Mouse (Mus musculus) adrenal gland, adult 2 months (tissue): ENCODE results near the gene Zp3. TPM values are rescaled to one million over a fixed set of nuclear protein-coding genes. Genes with fewer than 3 reads are reported as not detected.
A peak's percentile ranks its signal among the peaks of the same experiment; 100 is the strongest.

ENCODE experiments used
- DNase-seq: peaks from one replicate; pipeline ENCODE4 v3.0.0; 2021
- long read RNA-seq: library from polyadenylated mRNA; stranded (forward); transcript quantifications from one replicate; pipeline ENCODE4 v2.0.0, GENCODE M21; 2021
- polyA plus RNA-seq: library from polyadenylated mRNA; depleted of rRNA; stranded (reverse); fragments of >200 nt; gene quantifications from 2 replicates; pipeline ENCODE4 v1.2.3, GENCODE M21; 2012; rRNA removed
- total RNA-seq, 2 experiments: library from RNA; stranded (reverse); gene quantifications; 2 replicates each; pipeline ENCODE4 v1.2.3; 2021

The Zp3 gene
- total RNA-seq (not detected), polyA plus RNA-seq (not detected in 2 replicates)
- long read RNA-seq, result 0 reads

GRCm38 (mm10) chr5:135979904-135980303 is at the start of gene Zp3:
TSS of gene Zp3 (plus strand) at chr5:135980099.
- no peak for DNase-seq

- no peak for DNase-seq
Measured at GRCm38 (mm10) chr5:135931526-135931925, 48.4 kb upstream of the Zp3 start.

- peak; percentile 53 for DNase-seq
Measured at GRCm38 (mm10) chr5:135932359-135932758, 47.5 kb upstream of the Zp3 start.

- no peak for DNase-seq
Measured at GRCm38 (mm10) chr5:135933222-135933899, 46.5 kb upstream of the Zp3 start.

GRCm38 (mm10) chr5:135933900-135934441 is 45.9 kb upstream of the Zp3 start:
- DNase-seq, result peak; percentile 78

- DNase-seq, result peak; percentile 99
Measured at GRCm38 (mm10) chr5:135934481-135935175, 45.3 kb upstream of the Zp3 start, which contains the start of gene Ywhag. TSS of gene Ywhag (minus strand) at chr5:135934616.

GRCm38 (mm10) chr5:135935176-135935523 is 44.7 kb upstream of the Zp3 start:
- no peak for DNase-seq

GRCm38 (mm10) chr5:135935641-135936190 is 44.2 kb upstream of the Zp3 start:
- no peak for DNase-seq

- DNase-seq, result peak; percentile 79
Measured at GRCm38 (mm10) chr5:135940587-135940986, 39.3 kb upstream of the Zp3 start.

GRCm38 (mm10) chr5:135942710-135943109 is 37.2 kb upstream of the Zp3 start:
- no peak for DNase-seq

- DNase-seq, result peak; percentile 70
Measured at GRCm38 (mm10) chr5:135945916-135946408, 33.9 kb upstream of the Zp3 start.

GRCm38 (mm10) chr5:135946621-135947020 is 33.3 kb upstream of the Zp3 start:
- no peak for DNase-seq

GRCm38 (mm10) chr5:135950710-135951412 is 29.0 kb upstream of the Zp3 start:
- DNase-seq, result peak; percentile 70

- DNase-seq, result no peak
Measured at GRCm38 (mm10) chr5:135951660-135952059, 28.2 kb upstream of the Zp3 start.

GRCm38 (mm10) chr5:135952830-135953229 is 27.1 kb upstream of the Zp3 start:
- DNase-seq, result no peak

- no peak for DNase-seq
Measured at GRCm38 (mm10) chr5:135956300-135957206, 23.3 kb upstream of the Zp3 start.

- DNase-seq, result peak; percentile 97
Measured at GRCm38 (mm10) chr5:135957207-135957974, 22.5 kb upstream of the Zp3 start.

- no peak for DNase-seq
Measured at GRCm38 (mm10) chr5:135958367-135958766, 21.5 kb upstream of the Zp3 start.

GRCm38 (mm10) chr5:135959911-135960310 is 20.0 kb upstream of the Zp3 start:
- no peak for DNase-seq
